Mouse (Mus musculus) CH12.LX (cell line): Measurements from ENCODE around the gene Mtch2.

Source experiments
- CHD2 ChIP-seq: IDR thresholded peaks from 2 replicates; pipeline ENCODE4 v1.6.1; 2011; ENCODE audit warnings: low read length, improper control_type of control experiment
- CTCF ChIP-seq, 2 experiments: IDR thresholded peaks in 1 of 2; conservative IDR thresholded peaks in 1 of 2; 2 replicates each; pipeline ENCODE4 v1.5.1; 2011 to 2012; ENCODE audit warnings: low read depth in 2 of 2, low read length in 2 of 2, improper control_type of control experiment in 1 of 2, inconsistent platforms in 1 of 2, mild to moderate bottlenecking in 1 of 2, moderate library complexity in 1 of 2
- E2F4 ChIP-seq: IDR thresholded peaks from 2 replicates; pipeline ENCODE4 v1.6.1; 2011; ENCODE audit warnings: low read depth, low read length, improper control_type of control experiment; ENCODE audit not compliant: insufficient replicate concordance
- EP300 ChIP-seq: IDR thresholded peaks from 2 replicates; pipeline ENCODE4 v1.6.1; 2011; ENCODE audit warnings: low read length, improper control_type of control experiment
- HCFC1 ChIP-seq: IDR thresholded peaks from 2 replicates; pipeline ENCODE4 v1.6.1; 2012; ENCODE audit warnings: low read depth, mild to moderate bottlenecking, inconsistent platforms, low read length, improper control_type of control experiment
- IRF4 ChIP-seq: IDR thresholded peaks from 2 replicates; pipeline ENCODE4 v1.6.1; 2014; ENCODE audit warnings: low read depth, mild to moderate bottlenecking, inconsistent platforms, low read length, improper control_type of control experiment
- KAT2A ChIP-seq: IDR thresholded peaks from 2 replicates; pipeline ENCODE4 v1.6.1; 2012; ENCODE audit warnings: low read length, improper control_type of control experiment, inconsistent platforms; ENCODE audit not compliant: insufficient replicate concordance
- MAFK ChIP-seq: IDR thresholded peaks from 2 replicates; pipeline ENCODE4 v1.6.1; 2011; ENCODE audit warnings: low read length, improper control_type of control experiment; ENCODE audit not compliant: insufficient replicate concordance
- NRF1 ChIP-seq: IDR thresholded peaks from 2 replicates; pipeline ENCODE4 v1.6.1; 2014; ENCODE audit warnings: low read depth, mild to moderate bottlenecking, inconsistent platforms, low read length, improper control_type of control experiment, moderate library complexity
- POLR2A ChIP-seq: IDR thresholded peaks from 2 replicates; pipeline ENCODE4 v1.6.1; 2011; ENCODE audit warnings: low read depth, mild to moderate bottlenecking, improper control_type of control experiment, low read length
- TCF12 ChIP-seq: IDR thresholded peaks from 2 replicates; pipeline ENCODE4 v1.6.1; 2014; ENCODE audit warnings: low read depth, mild to moderate bottlenecking, inconsistent platforms, low read length, improper control_type of control experiment
- ZC3H11A ChIP-seq: IDR thresholded peaks from 2 replicates; pipeline ENCODE4 v1.6.1; 2012; ENCODE audit warnings: low read depth, mild to moderate bottlenecking, inconsistent platforms, low read length, improper control_type of control experiment

GRCm38 (mm10) chr2:90904076-90904855 is 57.3 kb downstream of the Mtch2 start, which contains the start of the genes Kbtbd4 and Ndufs3:
- TF ChIP-seq KAT2A (peak; percentile 91; the same call in 1 of the 2 replicates), POLR2A (peak; percentile 94), E2F4 (no peak), HCFC1 (peak; percentile 94), CTCF (conservative IDR thresholded peaks at IDR 0.05 in 1 of 2, IDR thresholded peaks at IDR 0.05 in 1 of 2; ENCODE audit: low read depth in 2 of 2, low read length in 2 of 2) (no peak), MAFK (no peak), EP300 (no peak), IRF4 (peak; percentile 81), TCF12 (peak; percentile 92), CHD2 (peak; percentile 77), NRF1 (peak; percentile 63), ZC3H11A (no peak)
